Mouse (Mus musculus) embryonic fibroblast, embryonic 13.5 days (primary cell): ENCODE measurements around the gene Dlg4.

Experiments used
- CTCF ChIP-seq: IDR thresholded peaks from 2 replicates; pipeline ENCODE4 v1.5.1; 2011; ENCODE audit warnings: mild to moderate bottlenecking, control low read depth, low read length, moderate library complexity, borderline replicate concordance; ENCODE audit not compliant: insufficient read depth
- POLR2A ChIP-seq: IDR thresholded peaks from 2 replicates; pipeline ENCODE4 v1.6.1; 2011; ENCODE audit warnings: low read depth, mild to moderate bottlenecking, control low read depth, low read length, moderate library complexity

DNA sequence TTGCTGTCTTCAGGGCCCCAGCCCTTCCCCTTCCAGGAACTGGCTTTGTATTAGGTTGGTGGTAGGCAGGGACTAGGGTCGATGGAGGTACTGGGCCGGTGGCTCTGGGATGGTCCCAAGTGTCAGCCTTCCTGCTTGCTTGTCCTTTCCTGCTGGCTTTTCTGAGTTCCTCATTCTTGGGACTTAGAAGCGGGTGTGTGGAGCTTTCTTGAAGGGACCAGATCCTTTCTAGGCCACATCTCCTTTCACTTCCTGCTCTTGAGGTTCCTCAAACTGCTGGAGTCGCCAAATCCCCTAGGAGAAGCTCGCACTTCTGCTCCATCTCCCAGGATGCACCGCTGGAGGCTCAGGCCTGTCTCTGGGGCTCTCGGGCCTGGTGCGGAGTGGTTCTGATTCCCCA is 67.8 kb downstream of the Dlg4 start:
- TF ChIP-seq POLR2A (no peak), CTCF (no peak)
